Mouse (Mus musculus) induced T-regulatory cell, adult 2 months (primary cell): ENCODE measurements around the gene Trp53i13.

Experiments used
- DNase-seq: peaks from one replicate; pipeline ENCODE4 v3.0.0-alpha.2; 2012; ENCODE audit warnings: low read depth

Gene Trp53i13

DNA sequence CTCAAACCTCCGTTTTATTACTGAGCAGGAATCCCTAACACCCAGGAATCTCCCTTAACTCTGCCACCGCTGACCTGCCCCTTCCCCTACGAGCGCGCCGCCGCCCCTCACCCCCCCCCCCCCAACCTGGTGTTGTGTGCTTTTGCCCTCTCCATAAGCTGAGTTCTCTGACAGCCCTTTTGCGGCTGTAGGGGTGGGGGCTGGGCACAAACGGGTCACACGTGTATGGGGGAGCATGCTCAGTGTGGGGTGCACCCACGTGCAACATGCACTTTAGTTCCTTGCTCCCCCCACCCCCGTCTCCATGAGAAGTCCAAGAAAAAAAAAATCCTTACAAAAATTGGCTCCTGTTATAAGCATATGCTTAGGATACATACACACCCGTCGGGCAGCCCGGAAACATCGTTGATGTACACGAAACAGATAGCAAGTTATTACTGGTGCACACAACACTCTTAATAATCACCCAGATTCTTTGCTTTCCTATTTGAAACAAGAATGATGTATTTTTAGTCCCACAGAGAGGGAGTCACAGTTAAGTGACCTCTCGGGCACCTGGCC lies 23.4 kb downstream of the Trp53i13 start:
- DNase-seq, result peak; percentile 63

GRCm38 (mm10) chr11:77491502-77492291 lies 24.1 kb downstream of the Trp53i13 start:
- DNase-seq, result peak; percentile 52

GRCm38 (mm10) chr11:77491123-77491501 lies 24.7 kb downstream of the Trp53i13 start:
- DNase-seq, result peak; percentile 92

GRCm38 (mm10) chr11:77490451-77490850 lies 25.3 kb downstream of the Trp53i13 start:
- no peak for DNase-seq

DNA sequence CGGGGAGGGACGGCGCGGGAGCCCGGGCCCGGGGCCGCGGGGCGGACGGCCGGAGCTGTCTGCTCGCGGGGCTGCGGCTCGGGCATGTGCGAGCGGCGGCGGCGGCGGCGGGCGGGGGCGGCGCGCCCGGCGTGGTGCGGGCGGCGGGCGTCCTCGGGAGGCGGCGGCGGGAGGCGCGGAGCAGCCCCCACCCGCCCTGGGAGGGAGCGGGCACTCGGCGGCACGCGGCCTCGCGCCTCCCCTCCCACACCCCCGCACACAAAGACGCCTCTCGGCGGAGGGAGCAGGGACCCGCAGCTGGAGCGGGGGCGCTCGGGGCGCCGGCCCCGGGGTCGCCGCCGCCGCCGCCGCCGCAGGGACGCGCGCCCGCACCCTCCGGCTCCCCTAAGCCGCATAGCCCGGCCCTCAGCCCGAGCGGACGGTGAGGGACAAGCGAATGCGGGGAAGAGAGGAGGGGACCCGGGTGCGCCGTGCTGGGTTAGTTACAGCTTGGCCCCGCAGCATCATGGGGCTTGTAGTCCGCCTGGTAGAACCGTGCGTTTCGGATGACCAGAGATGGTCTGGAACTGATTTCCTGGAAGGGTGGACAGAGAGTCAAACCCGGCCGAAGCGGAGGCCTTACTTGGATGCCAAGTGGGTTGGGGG lies 26.1 kb downstream of the Trp53i13 start, which contains the start of gene Ankrd13b:
Ankrd13b (minus strand) TSS at position 88 of the 645 bp plus-strand sequence.
- peak; percentile 60 for DNase-seq

- DNase-seq, result peak; percentile 50
Measured at GRCm38 (mm10) chr11:77488771-77489581, 26.8 kb downstream of the Trp53i13 start.

- no peak for DNase-seq
Measured at GRCm38 (mm10) chr11:77486798-77487197, 29.0 kb downstream of the Trp53i13 start.

- no peak for DNase-seq
Measured at GRCm38 (mm10) chr11:77485229-77485628, 30.6 kb downstream of the Trp53i13 start.

DNA sequence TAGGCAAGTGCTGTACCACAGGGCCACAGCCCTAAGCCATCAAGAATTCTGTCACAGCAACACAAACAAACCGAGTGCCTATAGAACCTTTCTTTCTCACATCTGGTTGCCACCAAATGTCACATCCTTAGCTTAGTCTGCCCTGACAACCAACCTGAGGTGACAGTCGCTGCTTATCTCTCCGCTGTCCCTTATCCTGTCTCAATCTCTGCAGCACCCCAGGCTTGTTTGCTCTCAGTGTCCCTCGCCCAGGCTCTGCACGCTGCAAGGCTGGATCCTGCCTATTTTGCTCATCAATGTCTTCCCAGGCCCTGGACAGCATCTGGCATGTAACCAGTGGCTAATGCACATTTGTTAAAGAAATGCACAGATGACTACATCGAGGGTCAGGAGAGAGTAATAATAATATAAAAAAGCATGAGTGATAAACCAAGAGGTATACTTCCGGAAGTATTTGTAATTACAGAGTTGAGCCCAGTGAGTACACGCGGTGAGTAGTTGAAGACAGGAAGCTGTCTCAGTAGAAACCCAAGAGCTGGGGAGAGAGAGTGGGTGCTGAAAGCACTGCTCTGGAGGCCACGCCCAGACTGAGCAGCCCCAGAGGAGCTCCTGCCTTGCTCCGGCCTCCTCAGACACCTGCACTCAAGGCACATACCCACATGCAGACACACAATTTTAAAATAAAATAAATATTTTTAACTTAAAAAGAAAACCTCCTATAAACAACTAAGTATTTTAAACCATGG lies 32.1 kb downstream of the Trp53i13 start:
- peak; percentile 85 for DNase-seq

GRCm38 (mm10) chr11:77483043-77483442 lies 32.7 kb downstream of the Trp53i13 start:
- no peak for DNase-seq

- DNase-seq, result no peak
Measured at GRCm38 (mm10) chr11:77476895-77477294, 38.9 kb downstream of the Trp53i13 start.

- DNase-seq, result no peak
Measured at GRCm38 (mm10) chr11:77476216-77476615, 39.6 kb downstream of the Trp53i13 start.

- DNase-seq, result no peak
Measured at GRCm38 (mm10) chr11:77472775-77473174, 43.0 kb downstream of the Trp53i13 start.

DNA sequence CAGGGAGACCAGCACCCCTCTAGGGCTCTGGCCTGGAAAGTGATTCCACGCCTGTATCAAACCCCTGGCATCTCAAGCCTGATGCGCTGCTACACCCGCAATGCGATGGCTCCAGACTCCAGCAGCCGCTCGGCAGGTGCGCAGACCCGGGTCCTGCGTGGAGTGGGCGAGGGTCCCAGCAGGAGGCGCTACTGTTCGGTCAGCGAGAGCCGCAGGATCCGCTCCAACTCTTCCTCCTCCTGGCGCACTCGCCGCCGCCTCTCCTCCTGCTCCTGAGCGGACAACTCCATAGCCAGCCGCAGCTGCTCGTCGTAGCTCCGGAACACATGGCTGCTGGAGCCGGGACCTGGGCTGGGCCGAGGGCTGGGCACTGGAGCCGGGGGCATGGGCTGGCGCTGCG lies 44.4 kb downstream of the Trp53i13 start:
- DNase-seq, result no peak

DNA sequence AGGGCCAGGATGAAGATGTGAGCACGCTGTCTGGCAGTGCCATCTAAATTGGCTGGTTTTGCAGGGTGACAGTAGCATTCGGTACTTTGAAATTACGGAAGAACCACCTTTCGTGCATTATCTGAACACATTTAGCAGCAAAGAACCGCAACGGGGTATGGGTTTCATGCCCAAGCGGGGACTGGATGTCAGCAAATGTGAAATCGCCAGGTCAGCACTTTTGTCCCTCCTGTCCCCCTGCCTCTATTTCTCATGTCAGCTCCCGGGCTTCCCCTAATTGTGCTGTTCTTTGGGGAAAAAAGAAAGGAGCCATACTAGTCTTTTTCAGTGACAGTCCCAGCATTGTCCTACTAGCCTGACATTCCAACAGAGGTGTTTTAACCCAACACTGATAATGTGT lies 47.4 kb downstream of the Trp53i13 start:
- DNase-seq, result no peak

- DNase-seq, result peak; percentile 90
Measured at GRCm38 (mm10) chr11:77467784-77468183, 48.0 kb downstream of the Trp53i13 start.

DNA sequence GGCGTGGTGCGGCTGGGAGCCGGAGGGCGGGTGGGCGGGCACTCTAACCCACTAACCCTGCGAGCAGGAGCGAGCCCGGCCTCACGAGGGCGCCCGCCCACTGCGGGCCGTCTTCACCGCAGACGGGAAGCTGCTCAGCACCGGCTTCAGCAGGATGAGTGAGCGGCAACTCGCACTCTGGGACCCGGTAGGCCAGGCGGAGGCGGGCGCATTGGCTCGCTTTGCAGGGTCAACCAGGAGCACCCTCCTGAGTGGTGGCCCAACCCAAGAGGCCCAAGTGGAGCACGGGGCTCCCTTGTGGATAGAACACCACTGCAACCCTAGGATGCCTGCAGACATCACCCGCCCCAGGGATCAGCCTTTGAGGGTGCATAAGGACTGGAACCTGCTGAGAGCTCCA lies 48.6 kb downstream of the Trp53i13 start:
- peak; percentile 88 for DNase-seq

GRCm38 (mm10) chr11:77466544-77466943 lies 49.2 kb downstream of the Trp53i13 start:
- DNase-seq, result no peak

DNA sequence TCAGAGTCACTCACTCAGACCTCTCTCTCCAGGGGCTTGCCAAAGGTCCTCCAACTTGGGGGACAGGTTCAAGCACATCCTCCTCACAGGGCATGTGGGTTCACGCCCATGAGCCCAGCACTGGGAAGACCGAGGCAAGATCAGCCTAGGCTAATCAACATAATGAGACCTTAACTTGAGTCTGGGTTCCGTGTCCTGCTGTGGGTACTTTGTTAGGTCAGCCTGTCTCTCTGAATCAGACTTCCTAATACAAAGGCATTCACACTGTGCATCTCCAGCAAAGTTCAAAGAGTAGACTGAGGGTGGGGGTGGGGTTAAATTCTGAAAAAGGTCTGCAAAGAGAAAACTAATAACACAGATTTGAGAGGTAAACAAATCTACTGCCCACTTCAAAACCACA lies 50.7 kb downstream of the Trp53i13 start:
- DNase-seq, result no peak

- DNase-seq, result no peak
Measured at GRCm38 (mm10) chr11:77464684-77465083, 51.1 kb downstream of the Trp53i13 start.

- no peak for DNase-seq
Measured at GRCm38 (mm10) chr11:77463786-77464185, 52.0 kb downstream of the Trp53i13 start.

DNA sequence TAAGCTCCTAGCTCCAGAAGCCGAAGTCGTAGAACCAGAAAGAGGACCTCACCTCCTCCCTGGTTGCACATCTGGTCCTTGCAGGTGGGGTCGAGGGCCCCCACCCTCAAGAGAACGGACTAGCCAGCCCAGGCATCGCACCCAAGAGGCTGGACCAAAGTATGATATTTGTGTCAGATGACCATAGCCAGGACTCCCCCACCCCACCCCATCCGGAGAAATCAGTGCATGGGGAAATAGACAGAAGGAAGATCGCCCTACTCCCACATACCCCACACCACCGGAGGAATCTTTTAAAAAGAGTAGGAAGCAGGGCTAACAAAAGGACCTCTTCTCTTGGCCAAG lies 52.7 kb downstream of the Trp53i13 start:
- no peak for DNase-seq
